Mouse (Mus musculus) forebrain, embryonic 14.5 days (tissue): ENCODE measurements around the gene Rnf220. TPM values are rescaled to one million over a fixed set of nuclear protein-coding genes. Genes with fewer than 3 reads are reported as not detected.

Source experiments
- ATAC-seq: fragments of 200-750 bp; cut with Nextera tagmentation; 2 replicates; pipeline ENCODE4 v1.8.0; 2017; ENCODE audit warnings: mild to moderate bottlenecking, moderate library complexity
- DNase-seq: peaks from one replicate; pipeline ENCODE4 v3.0.0-alpha.2; 2015; ENCODE audit warnings: low spot score
- H3K27ac ChIP-seq: fragments of 300-500 bp; sonication (generic); 2 replicates; pipeline ENCODE4 v1.5.1; 2014; ENCODE audit warnings: low read depth, mild to moderate bottlenecking, control low read depth, low read length, moderate library complexity
- H3K27me3 ChIP-seq: fragments of 300-500 bp; sonication (generic); replicated peaks from 2 replicates; pipeline ENCODE4 v1.6.1; 2014; ENCODE audit warnings: low read length, control low read depth, mixed read lengths; ENCODE audit not compliant: control insufficient read depth, insufficient read depth
- H3K36me3 ChIP-seq: fragments of 300-500 bp; sonication (generic); 2 replicates; pipeline ENCODE4 v1.6.1; 2014; ENCODE audit warnings: low read length, control low read depth; ENCODE audit not compliant: control insufficient read depth, insufficient read depth
- H3K4me1 ChIP-seq: fragments of 300-500 bp; sonication (generic); 2 replicates; pipeline ENCODE4 v1.6.1; 2014; ENCODE audit warnings: antibody characterized with exemption, low read length, control low read depth; ENCODE audit not compliant: control insufficient read depth, insufficient read depth
- H3K4me2 ChIP-seq: fragments of 300-500 bp; sonication (generic); 2 replicates; pipeline ENCODE4 v1.6.1; 2014; ENCODE audit warnings: mild to moderate bottlenecking, control low read depth, low read length
- H3K4me3 ChIP-seq: fragments of 300-500 bp; sonication (generic); 2 replicates; pipeline ENCODE4 v1.5.1; 2014; ENCODE audit warnings: low read depth, low read length, control low read depth
- H3K9ac ChIP-seq: fragments of 300-500 bp; sonication (generic); 2 replicates; pipeline ENCODE4 v1.6.1; 2014; ENCODE audit warnings: mild to moderate bottlenecking, low read length, control low read depth, moderate library complexity
- H3K9me3 ChIP-seq: fragments of 300-500 bp; sonication (generic); replicated peaks from 2 replicates; pipeline ENCODE4 v1.6.1; 2016; ENCODE audit warnings: low read length, control low read depth, mixed read lengths; ENCODE audit not compliant: control insufficient read depth
- WGBS: fragments of 180-500 bp; shearing (Covaris S2); extraction: QIAGEN DNeasy Blood & Tissue Kit; methylation state at CpG from one replicate; pipeline ENCODE4 v1.1.7; 2014; 5-methylcytosine and 5-hydroxymethylcytosine counted together
- polyA plus RNA-seq: library from polyadenylated mRNA; unstranded; fragments of >200 nt; fragmentation: Nextera tagmentation; extraction: Ambion mirVana; gene quantifications from 2 replicates; pipeline ENCODE4 v1.2.1, GENCODE M21; 2014

The Rnf220 gene
- polyA plus RNA-seq, 1 experiment from 2014 or later: 84.3 TPM

DNA sequence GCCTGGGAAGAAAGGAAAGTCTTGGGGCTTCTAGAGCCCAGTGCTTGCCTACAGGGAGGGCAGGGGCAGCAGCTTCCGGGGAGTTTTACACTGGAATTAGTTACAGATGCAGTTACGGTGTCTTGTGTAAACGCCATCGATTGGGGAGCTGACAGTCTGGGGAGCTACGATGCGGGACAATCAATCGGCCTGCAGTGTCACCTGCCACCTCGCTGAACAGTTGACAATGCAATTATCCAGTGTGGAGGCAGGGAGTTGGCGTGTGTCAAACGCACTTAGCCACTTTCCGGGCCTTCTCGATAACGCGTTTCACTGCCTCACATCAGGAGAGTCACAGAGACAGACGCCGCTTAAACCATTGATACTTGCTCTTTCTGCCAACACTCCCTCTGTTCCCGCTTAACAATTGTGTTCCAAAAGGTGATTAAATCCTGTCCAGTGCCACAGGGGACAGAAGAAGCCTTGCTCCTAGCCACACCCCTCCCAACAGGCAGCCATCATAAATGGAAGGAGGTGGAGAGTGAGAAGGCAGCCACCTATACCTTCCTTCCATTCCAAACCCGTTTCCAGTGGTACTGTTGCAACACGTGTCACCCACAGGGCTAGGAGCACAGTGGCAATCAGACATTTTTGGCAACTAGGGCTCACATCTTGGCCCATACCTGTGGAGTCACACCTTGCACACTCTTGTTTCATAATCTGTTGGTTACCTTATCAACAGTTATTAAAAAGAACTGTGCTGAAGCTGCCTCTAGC is 215.6 kb downstream of the Rnf220 start:
- no peaks in the 10 kb centered on the region for H3K27me3 ChIP-seq
- WGBS: 71% methylated on average over 19 of the region's 19 CpGs
- 0 out of 2 replicates have a peak overlapping the region, but pooled peaks have one; percentile 9 for H3K27ac ChIP-seq
- H3K4me1 ChIP-seq: peaks cover 10% of the 10 kb centered on the region; the same call in 1 of the 2 replicates
- 0 out of 2 replicates have a peak overlapping the region, but pooled peaks have one; percentile 3 for H3K9ac ChIP-seq
- no peak overlapping the region for H3K4me3 ChIP-seq
- H3K9me3 ChIP-seq: no peaks in the 10 kb centered on the region
- no peak for ATAC-seq
- peaks cover 95% of the 10 kb centered on the region for H3K36me3 ChIP-seq
- DNase-seq: no peak
- no peak overlapping the region for H3K4me2 ChIP-seq

DNA sequence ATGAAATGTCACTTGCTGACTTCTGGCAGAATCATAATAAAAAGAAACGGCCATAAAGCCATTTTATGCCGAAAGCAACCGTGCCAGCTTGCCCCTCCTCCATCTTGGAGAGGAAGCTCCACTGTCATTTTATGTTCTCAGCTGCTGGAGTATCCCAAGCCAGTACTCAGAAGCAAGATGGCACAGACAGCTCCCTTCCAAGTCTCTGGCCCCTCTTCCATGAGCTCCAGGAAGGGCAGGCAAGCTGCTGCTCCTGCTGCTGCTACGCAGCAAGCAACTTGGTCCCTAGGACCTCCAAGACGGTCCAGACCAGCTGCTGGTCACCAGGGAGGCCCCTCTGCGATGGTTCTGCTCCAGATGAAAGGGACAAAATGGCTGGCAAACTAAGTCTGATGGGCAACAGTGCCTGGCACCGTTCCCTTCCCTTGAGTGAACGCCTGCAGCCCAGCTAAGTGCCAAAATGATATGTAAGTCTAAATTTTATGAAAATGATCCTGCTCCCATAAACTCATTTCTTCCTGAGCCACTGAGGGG is 216.4 kb downstream of the Rnf220 start:
- Histone ChIP-seq H3K4me1 (peaks cover 10% of the 10 kb centered on the region; the same call in 1 of the 2 replicates), H3K27ac (0 out of 2 replicates have a peak overlapping the region, but pooled peaks have one; percentile 9), H3K9ac (no peak overlapping the region), H3K27me3 (no peaks in the 10 kb centered on the region), H3K4me3 (no peak overlapping the region), H3K9me3 (no peaks in the 10 kb centered on the region), H3K36me3 (peaks cover 95% of the 10 kb centered on the region), H3K4me2 (no peak overlapping the region)
- DNase-seq (no peak), ATAC-seq (no peak)
- 89% methylated on average over 8 of the region's 8 CpGs for WGBS

DNA sequence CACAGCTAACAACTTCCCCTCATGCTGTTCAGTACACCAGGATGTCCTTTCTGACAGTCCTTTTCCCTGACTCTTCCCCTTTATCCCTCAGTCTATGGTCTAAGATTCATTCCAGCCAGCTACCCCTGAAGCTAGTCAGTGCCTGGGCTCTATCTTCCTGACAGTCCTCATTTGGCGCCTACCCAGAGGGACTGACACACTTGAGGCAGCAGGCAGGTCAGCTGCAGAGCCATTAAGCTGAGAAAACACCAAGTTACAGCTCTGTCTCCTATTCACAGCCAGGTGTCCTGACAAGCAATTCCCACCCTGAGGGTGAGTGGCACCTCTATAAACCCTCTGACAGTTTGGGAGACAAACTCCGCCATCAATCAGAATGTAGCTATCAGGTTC is 217.6 kb downstream of the Rnf220 start:
- Histone ChIP-seq H3K36me3 (peaks cover 95% of the 10 kb centered on the region), H3K27me3 (no peaks in the 10 kb centered on the region), H3K4me1 (peaks cover 7% of the 10 kb centered on the region; the same call in 1 of the 2 replicates), H3K9ac (no peak overlapping the region), H3K9me3 (no peaks in the 10 kb centered on the region; the same call in 1 of the 2 replicates), H3K4me3 (no peak overlapping the region), H3K4me2 (no peak overlapping the region), H3K27ac (no peak overlapping the region)
- WGBS: 92% methylated on average over 2 of the region's 2 CpGs
- no peak for ATAC-seq
- DNase-seq: no peak

DNA sequence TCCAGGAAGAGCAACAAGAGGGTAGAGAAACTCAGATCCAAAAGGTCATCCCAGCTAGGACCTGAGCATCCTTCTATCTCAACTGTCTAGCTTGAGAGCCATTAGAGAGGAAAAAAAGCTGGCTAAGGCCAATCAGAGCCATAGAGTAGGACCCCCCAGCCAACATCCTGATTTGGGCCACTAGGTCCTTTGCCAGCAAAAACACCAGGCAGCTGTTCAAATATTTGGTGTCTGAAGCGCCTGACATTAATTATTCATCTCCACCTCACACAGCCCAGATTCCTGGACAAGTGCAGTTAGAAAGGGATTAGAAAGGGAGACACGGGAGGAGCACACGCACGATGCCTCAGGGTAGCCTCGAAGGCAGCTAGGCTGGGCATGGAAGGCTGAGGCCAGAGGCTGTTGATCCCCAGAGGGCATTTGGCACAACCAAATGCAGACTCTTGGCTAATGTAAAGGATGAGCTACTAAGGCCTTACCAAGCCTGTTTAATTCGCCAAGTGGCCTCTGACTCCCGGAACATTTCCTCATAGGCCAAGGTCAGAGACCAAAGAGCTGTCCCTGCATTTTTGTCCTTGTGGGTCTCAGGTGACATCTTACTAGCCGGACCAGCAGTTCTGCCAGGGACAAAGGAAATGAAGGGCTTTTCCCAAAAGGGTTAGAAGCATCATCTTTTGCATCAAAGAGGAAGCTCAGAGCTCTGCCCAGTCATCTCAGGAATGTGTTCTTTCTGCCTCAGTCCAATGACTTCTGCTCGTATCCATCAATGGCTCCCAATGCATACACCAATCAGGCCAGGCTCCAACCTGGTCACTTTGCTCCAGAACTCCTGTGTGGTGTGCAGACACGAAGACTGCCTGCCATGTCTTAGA is 218.2 kb downstream of the Rnf220 start:
- Histone ChIP-seq H3K9me3 (no peaks in the 10 kb centered on the region; the same call in 1 of the 2 replicates), H3K4me1 (peaks cover under 1% of the 10 kb centered on the region; the same call in 1 of the 2 replicates), H3K9ac (no peak overlapping the region), H3K4me3 (no peak overlapping the region), H3K27me3 (no peaks in the 10 kb centered on the region), H3K4me2 (no peak overlapping the region), H3K36me3 (peaks cover 94% of the 10 kb centered on the region), H3K27ac (no peak overlapping the region)
- DNase-seq: no peak
- WGBS: 82% methylated on average over 10 of the region's 10 CpGs
- no peak for ATAC-seq

DNA sequence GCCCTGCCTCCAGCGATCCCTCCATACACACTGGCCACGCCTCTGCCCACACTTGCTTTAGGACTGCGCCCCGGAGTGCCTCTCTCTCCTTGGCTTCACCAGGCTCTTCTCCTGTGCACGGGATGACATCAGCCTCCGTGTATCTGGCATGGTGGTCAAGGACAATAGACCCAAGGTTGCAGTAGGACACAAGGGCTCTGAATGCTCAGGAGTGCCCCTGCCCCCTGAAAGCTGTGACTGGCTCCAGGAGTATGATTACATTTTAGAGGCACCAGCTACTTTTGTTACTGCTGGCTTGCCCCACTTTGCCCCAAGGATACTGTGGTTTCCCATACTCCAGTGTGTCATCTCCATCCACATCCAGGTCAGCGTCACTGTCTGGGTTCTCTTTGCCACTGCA is 219.2 kb downstream of the Rnf220 start:
- H3K9ac ChIP-seq: no peak overlapping the region
- no peak overlapping the region for H3K4me2 ChIP-seq
- H3K4me1 ChIP-seq: no peaks in the 10 kb centered on the region
- 96% methylated on average over 7 of the region's 7 CpGs for WGBS
- no peak overlapping the region for H3K27ac ChIP-seq
- no peaks in the 10 kb centered on the region; the same call in 1 of the 2 replicates for H3K9me3 ChIP-seq
- DNase-seq: no peak
- no peak for ATAC-seq
- no peaks in the 10 kb centered on the region for H3K27me3 ChIP-seq
- H3K4me3 ChIP-seq: no peak overlapping the region
- H3K36me3 ChIP-seq: peaks cover 96% of the 10 kb centered on the region

DNA sequence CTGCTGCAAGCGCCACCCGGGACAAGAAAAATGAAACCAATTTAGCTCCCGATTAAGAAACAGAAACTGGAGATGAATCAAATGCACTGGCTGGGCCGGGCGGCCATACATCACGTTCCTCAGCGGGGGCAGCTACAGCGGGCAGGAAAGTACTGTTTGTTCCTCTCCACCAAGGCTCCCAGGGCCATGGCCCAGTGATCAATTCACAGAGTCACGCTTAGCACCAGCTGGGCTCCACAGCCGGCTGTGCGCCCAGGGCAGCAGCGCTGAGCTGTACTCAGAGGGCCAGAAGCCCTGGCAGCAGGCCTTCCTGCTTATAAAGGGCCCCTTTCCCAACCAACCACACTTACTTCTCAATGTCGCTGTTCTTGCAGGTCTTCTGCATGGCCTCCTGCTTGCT is 219.8 kb downstream of the Rnf220 start:
- Histone ChIP-seq H3K4me3 (no peak overlapping the region), H3K9me3 (no peaks in the 10 kb centered on the region; the same call in 1 of the 2 replicates), H3K27me3 (no peaks in the 10 kb centered on the region), H3K27ac (no peak overlapping the region), H3K36me3 (peaks cover 97% of the 10 kb centered on the region), H3K9ac (no peak overlapping the region), H3K4me2 (no peak overlapping the region), H3K4me1 (no peaks in the 10 kb centered on the region)
- no peak for DNase-seq
- no peak for ATAC-seq
- WGBS: 96% methylated on average over 13 of the region's 13 CpGs

DNA sequence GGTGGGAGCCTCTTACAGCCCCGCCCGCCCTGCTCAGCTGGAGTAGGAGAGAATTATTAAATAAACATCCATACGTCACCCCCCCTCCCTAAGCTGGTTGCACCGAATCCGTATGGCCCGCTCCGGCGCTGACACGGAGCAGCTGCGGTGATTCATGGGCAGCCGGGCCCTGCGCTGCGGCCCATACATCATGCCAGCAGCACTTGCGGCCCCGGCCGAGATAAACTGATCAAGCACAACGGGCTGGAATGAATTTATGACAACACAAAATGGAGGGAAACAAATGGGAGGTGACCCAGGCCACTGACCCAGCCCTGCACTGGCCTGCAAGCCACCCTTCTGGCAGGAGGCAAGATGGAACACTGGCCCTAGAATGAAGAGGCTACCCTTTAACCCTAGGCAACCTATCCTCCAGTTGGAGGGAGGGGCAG is 220.6 kb downstream of the Rnf220 start:
- Histone ChIP-seq H3K4me1 (no peaks in the 10 kb centered on the region), H3K4me3 (no peak overlapping the region), H3K27ac (no peak overlapping the region), H3K27me3 (no peaks in the 10 kb centered on the region), H3K9me3 (no peaks in the 10 kb centered on the region; the same call in 1 of the 2 replicates), H3K9ac (no peak overlapping the region), H3K4me2 (no peak overlapping the region), H3K36me3 (peaks cover 97% of the 10 kb centered on the region)
- WGBS: 96% methylated on average over 17 of the region's 17 CpGs
- no peak for DNase-seq
- ATAC-seq: no peak

DNA sequence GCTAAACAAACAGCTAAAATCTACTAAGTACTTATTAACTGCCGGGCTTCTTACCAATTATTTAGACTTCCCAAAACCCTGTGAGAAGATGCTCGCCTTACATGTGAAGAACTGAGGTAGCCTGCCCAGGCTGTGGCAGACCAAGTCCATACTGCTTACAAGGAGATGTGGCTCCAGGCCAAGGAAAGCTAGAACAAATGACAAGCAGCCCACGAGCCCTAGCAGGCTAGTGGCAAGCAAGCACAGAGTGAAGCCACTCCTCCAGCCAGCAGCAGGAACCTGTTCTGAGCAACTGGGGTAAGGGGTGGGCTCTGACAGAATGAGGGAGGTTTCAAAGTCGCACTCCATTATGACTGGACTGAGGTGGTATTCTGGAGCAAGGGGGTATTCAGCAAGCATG is 222.1 kb downstream of the Rnf220 start:
- H3K27me3 ChIP-seq: no peaks in the 10 kb centered on the region
- WGBS: 97% methylated on average over 4 of the region's 4 CpGs

More for the DNA sequence above, 222.1 kb downstream of the Rnf220 start:
- Histone ChIP-seq H3K27ac (no peak overlapping the region), H3K36me3 (peaks cover 83% of the 10 kb centered on the region), H3K9me3 (no peaks in the 10 kb centered on the region; the same call in 1 of the 2 replicates), H3K4me1 (no peaks in the 10 kb centered on the region), H3K4me3 (no peak overlapping the region), H3K9ac (no peak overlapping the region), H3K4me2 (no peak overlapping the region)
- ATAC-seq: no peak
- no peak for DNase-seq
